Mouse (Mus musculus): Measurements from ENCODE around the gene AL607142.1. TPM values are rescaled to one million over a fixed set of nuclear protein-coding genes. Genes with fewer than 3 reads are reported as not detected.

The AL607142.1 gene
- total RNA-seq, 2 experiments from 2014 or later = not detected

DNA sequence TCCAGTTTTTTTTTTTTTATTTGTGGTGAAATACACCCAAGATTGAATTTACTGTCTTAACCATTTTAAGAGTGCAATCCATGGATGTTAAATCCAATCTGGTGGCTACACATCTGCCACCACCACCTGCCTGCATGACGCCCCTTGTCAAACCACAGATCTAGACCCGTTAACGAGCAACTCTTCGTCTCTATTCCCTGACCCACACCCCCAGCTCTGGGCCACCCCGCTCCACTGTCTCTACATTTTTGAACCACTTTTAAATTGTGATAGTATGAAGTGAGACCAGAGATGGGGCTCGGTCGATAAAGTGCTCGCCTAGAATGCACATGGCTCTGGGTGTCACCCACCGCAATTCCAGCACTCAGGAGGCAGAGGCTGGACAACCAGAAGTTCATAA lies 8.3 kb upstream of the AL607142.1 start:
- DNase-seq (ENCODE audit: low spot score in 2 of 2) = no peak

DNA sequence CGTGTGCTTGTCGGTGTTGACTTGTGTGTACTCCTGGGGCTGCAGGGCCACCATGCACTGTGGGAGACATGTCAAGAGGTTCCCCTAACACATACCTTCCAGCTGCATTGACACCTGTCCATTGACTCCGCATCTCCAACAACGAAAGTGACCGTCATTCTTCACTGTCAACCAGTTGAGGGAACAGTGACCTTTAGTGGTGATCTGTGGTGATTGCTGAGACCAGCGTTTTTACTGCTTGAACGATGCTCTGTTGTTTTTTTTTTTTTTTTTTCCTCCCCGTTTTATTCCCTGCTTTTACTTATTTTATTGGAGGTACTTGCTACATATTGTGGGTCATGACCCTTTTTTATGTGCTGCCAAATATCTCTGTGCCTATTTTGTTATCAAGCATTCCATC lies 7.3 kb upstream of the AL607142.1 start:
- no peak for DNase-seq (ENCODE audit: low spot score in 2 of 2)

DNA sequence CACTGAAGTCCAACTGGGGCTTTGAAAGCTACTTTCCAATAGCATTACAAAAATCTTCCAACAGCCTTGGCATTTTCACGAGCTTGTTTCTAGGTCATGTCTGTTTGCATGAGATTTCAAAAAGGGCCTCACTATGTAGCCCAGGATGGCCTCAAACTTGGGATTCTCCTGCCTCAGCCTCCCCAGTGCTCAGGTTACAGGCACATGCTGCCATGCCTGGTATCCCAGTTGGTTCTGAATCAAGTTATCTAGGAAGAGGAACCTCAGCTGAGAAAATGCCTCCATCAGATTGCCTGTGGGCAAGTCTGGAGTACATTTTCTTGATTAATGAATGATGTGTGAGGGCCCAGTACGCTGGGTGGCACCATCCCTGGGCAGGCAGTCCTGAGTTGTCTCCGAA lies 6.6 kb upstream of the AL607142.1 start:
- no peak for DNase-seq (ENCODE audit: low spot score in 2 of 2)

GRCm38 (mm10) chr4:120058794-120059193 lies 6.0 kb upstream of the AL607142.1 start:
- DNase-seq (ENCODE audit: low spot score in 2 of 2) = no peak

DNA sequence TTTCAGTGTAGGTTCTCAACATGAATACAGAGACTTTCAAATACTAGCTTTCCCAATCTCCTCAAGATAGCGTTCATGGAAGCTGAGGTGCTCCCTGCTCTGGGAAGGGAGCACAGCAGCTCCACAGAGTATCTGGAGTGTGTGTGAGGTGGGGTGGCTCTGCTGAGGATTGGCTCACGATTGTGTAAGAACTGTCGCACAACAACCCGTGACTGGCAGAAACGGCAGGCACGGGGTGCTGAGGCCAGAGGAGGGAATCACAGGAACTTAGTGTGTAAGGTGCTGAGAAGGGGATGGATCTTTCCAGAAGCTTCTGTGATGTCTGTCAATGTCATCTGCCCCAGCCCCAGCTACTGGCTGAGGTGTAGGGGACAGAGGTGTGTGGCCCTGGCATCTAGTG lies 3.1 kb upstream of the AL607142.1 start:
- DNase-seq (ENCODE audit: low spot score in 2 of 2) = no peak

DNA sequence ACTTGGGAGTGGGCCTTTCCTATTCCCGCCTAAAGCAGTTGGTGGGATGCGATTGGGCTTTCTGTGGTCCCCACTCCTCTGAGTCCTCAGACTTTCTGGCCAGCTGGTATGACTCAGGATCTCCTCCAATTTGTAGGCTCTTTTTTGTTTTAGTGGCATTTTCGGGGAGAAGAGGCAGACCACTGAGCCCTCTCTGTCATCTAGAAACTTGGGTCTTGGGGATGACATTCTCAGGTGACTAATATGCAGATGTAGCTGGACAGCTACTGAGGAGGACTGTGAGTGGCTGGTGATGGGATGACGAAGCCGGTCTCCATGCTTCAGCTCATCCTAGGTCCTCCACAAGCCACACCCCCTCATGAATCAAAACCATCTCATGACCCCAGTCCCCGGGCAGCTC lies 2.6 kb upstream of the AL607142.1 start:
- DNase-seq (ENCODE audit: low spot score in 2 of 2) = no peak

DNA sequence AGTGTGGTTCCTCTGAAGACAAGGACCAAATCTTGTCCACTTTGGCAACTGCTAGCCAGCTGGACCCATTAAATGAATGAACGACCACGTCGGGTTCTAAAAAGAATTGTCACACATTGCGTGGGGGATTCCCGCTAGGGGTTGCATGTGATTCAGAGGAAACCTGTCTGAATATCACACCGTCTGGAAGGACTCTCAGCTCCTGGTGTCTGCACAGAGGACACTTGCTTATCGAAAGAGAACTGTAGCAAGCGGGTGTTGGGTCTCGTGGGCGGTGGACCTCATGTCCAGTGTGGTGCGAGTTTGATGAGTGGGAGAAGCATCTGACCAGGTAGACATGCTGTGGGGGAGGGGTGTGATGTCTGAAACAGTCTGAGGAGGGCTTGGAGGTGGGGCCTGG lies 2.0 kb upstream of the AL607142.1 start:
- no peak for DNase-seq (ENCODE audit: low spot score in 2 of 2)

GRCm38 (mm10) chr4:120063353-120064124 lies 1.3 kb upstream of the AL607142.1 start:
- no peak for DNase-seq (ENCODE audit: low spot score in 2 of 2)

- DNase-seq (ENCODE audit: low spot score in 2 of 2) = no peak
Observed at GRCm38 (mm10) chr4:120066841-120067591, 2.2 kb downstream of the AL607142.1 start.

DNA sequence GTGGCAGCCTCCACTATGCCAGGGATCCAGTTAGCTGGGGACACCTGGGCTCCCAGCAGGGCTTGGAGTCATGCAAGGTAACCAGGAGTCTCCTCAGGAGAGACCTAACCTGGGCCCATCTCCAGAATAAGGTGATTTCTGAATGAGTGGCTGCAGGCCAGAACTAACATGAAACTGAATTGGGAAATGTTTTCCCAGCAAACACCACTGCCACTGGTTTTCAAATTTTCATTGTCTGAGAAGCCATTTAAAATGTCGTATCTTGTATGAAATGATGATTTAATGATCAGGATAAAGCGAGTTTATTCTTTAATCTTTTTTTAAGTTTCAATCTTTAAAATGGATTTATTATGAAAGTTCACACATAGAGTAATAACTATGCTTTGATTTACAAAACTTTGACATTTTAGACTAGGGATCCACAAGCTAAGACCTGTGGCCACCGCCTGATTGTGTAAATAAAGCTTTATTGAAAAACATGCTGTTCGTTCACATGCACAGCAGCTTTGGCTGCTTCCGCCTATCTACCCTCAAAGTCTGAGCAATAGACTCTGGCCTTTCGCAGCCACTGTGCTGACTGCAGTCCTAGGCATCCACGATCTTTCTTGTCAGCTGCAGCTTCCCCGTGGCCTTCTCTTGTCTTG lies 2.9 kb downstream of the AL607142.1 start:
- DNase-seq (ENCODE audit: low spot score in 2 of 2) = no peak

DNA sequence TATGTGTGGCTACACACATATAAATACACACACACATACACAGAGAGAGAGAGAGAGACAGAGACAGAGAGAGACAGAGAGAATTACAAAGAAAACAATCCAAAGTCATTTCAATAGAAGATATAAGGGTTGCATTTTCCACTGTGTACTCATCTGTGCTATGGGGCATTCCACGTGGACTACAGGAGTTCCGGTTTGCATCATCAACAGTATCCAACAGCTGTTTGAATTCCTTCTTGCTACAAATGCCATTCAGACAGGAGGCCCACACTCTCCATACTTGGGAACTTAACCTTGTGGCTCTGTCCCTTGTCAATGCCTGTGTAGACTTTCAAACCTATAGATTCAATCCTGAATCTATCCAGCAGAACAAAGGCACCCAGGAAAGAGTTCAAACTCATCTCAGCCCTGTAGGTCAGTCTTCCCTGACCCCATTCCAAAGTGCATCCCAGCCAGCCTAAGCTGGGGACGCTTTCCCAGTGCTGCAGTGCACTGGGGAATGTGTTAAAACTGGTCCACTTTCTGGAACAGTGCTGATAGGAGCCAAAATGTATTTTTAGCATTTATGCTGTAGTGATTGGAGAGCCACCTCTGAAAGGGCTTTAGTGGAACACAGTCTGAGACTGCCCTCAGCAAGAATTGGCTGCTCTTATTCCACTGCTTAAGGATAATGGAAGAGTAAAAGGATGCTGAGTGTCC lies 4.2 kb downstream of the AL607142.1 start:
- no peak for DNase-seq (ENCODE audit: low spot score in 2 of 2)

- DNase-seq (ENCODE audit: low spot score in 2 of 2) = no peak
Observed at GRCm38 (mm10) chr4:120069582-120069980, 4.8 kb downstream of the AL607142.1 start.

- no peak for DNase-seq (ENCODE audit: low spot score in 2 of 2)
Observed at GRCm38 (mm10) chr4:120071411-120071810, 6.6 kb downstream of the AL607142.1 start.

DNA sequence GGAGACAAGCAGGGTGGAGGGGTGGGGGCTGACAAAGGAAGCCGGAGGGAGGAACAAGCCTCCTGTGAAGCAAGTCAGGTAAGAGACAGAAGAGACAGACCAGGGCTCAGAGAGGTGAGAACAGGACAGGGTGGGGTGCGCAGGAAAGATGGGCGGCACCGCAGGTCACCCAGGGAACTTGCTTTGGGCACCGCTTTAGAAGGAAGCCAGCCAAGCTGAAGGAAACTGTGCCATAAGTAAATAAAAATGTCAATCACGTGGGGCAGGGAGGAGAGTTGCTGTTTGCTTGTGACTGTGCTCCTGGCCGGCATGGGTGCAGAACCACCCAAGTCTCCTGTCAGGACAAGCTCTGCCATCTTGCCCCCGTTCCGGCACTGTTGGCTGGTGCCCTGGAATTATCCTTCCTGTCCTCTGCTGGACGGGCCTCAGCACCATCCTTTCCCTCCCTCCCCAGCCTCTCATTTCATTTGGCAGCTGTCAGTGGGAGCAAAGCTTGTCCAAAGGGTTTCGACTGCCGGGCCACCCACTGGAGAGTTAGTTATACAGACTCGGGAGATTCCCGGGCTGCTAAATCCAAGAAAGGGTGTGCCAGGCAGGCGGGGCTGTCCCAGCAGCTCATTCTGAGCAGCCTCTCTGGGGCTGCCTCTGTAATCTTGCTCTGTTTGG lies 7.2 kb downstream of the AL607142.1 start:
- no peak for DNase-seq (ENCODE audit: low spot score in 2 of 2)

GRCm38 (mm10) chr4:120074061-120074460 lies 9.3 kb downstream of the AL607142.1 start:
- DNase-seq (ENCODE audit: low spot score in 2 of 2) = no peak

- DNase-seq (ENCODE audit: low spot score in 2 of 2) = no peak
Observed at GRCm38 (mm10) chr4:120077322-120077721, 12.5 kb downstream of the AL607142.1 start.

- DNase-seq (ENCODE audit: low spot score in 2 of 2) = no peak
Observed at GRCm38 (mm10) chr4:120082527-120082926, 17.7 kb downstream of the AL607142.1 start.

- DNase-seq (ENCODE audit: low spot score in 2 of 2) = no peak
Observed at GRCm38 (mm10) chr4:120083700-120084099, 18.9 kb downstream of the AL607142.1 start.

DNA sequence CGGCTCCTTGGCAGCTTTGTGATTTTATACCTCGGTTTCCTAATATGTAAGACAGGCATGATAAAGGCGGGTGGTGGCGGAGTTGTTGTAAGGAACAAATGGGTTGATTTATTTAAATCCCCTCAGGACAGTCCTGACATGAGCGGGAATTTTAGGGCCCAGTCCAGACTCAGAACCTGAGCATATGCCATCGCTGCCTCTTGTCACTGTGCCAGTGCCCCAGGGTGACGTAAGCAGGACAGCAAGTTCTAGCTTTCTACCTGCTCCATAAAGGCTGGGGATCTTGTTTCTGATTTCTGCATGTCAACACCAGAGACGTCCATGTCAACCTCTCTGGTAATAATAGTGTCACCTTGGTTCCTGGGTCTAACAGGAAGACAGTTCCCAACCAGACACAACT lies 24.7 kb downstream of the AL607142.1 start:
- no peak for DNase-seq (ENCODE audit: low spot score in 2 of 2)

GRCm38 (mm10) chr4:120091997-120092783 lies 27.4 kb downstream of the AL607142.1 start:
- DNase-seq (ENCODE audit: low spot score in 2 of 2) = no peak

All from adrenal gland, adult 18-20 months (tissue).